Mouse (Mus musculus): ENCODE measurements around the gene 1520401A03Rik. TPM values are rescaled to one million over a fixed set of nuclear protein-coding genes. Genes with fewer than 3 reads are reported as not detected.

Gene 1520401A03Rik
- total and polyA plus RNA-seq, 3 experiments, result 0.08 TPM; not detected in 2

DNA sequence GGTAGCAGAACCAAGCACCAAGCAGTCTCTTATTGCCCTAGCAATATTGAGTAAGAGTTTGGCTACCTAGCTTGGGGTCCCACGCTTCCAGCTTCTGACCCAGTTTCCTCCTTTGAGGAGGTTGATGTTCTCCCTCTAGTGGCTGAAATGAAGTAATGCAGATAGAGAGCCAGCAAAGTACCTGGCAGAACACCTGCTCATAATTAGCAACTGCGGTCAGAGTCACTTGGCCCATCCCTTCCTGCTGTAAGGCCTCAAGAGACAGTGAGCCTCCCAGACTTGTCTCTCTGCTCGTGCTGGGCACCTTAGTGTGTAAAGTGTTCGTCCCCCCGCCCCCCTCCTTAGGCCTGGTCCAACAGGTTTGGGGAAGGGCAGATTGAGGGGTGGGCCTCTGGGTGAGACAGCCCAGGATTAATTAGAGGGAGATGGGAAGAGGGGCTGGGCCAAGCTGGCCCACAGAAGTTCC lies 58.0 kb downstream of the 1520401A03Rik start:
- dilution Hi-C loops (cut with MboI; ENCODE audit: extremely low pct_ligation_motif_present, extremely low pct_unique_long_range_greater_than_20kb, low sequenced_read_pairs), result no loop called here
- Histone ChIP-seq H3K36me3 (replicated peaks in 1 of 2; ENCODE audit: control insufficient read depth in 1 of 2, insufficient read depth in 1 of 2, low read length in 1 of 2) (peaks cover 9 to 44% of the 10 kb centered on the region in 2 experiments), H3K4me2 (ENCODE audit: insufficient read depth, low read depth, poor library complexity, severe bottlenecking) (no peak overlapping the region), H3K9ac (ENCODE audit: insufficient read depth, low read depth) (no peak overlapping the region), H3K4me1 (ENCODE audit: control insufficient read depth in 1 of 2, insufficient read depth in 2 of 2) (peaks cover 7 to 12% of the 10 kb centered on the region in 2 experiments; a peak in 3 of 4 replicates), H3K4me3 (replicated peaks in 1 of 3; ENCODE audit: low read depth in 2 of 3, low read length in 2 of 3, poor library complexity in 1 of 3) (no peak overlapping the region), H3K9me3 (replicated peaks; ENCODE audit: low read length) (no peaks in the 10 kb centered on the region), H3K79me2 (replicated peaks; ENCODE audit: control insufficient read depth, extremely low read depth, insufficient read depth, poor library complexity, severe bottlenecking) (no peaks in the 10 kb centered on the region), H3K27me3 (replicated peaks) (peaks cover 40% of the 10 kb centered on the region), H3K27ac (ENCODE audit: insufficient read depth, low read depth) (no peak overlapping the region)
- TF ChIP-seq MAFK (IDR thresholded peaks at IDR 0.05; ENCODE audit: insufficient replicate concordance, low read length) (no peak), BHLHE40 (IDR thresholded peaks at IDR 0.05; ENCODE audit: low read depth, low read length) (no peak; the same call in 1 of the 2 replicates), MEF2A (IDR thresholded peaks at IDR 0.05; ENCODE audit: borderline replicate concordance, low read depth, low read length) (no peak), MYC (IDR thresholded peaks at IDR 0.05; ENCODE audit: low read depth, low read length) (no peak), USF1 (IDR thresholded peaks at IDR 0.05; ENCODE audit: low read depth, low read length) (no peak), PAX5 (IDR thresholded peaks at IDR 0.05; ENCODE audit: low read length) (no peak), IRF4 (IDR thresholded peaks at IDR 0.05; ENCODE audit: low read depth, low read length) (no peak), RAD21 (IDR thresholded peaks at IDR 0.05; ENCODE audit: low read depth, low read length) (peak; percentile 36), CTCF (conservative IDR thresholded peaks at IDR 0.05 in 1 of 2, IDR thresholded peaks at IDR 0.05 in 1 of 2; ENCODE audit: low read depth in 2 of 2, low read length in 2 of 2) (peak; percentile 76 to 93), SMC3 (IDR thresholded peaks at IDR 0.05; ENCODE audit: low read depth, low read length) (peak; percentile 51), TBP (conservative IDR thresholded peaks at IDR 0.05; ENCODE audit: low read depth, low read length) (no peak), NRF1 (IDR thresholded peaks at IDR 0.05; ENCODE audit: low read depth, low read length) (no peak)
- in situ Hi-C loops (cut with MboI; ENCODE audit: low pct_ligation_motif_present, low pct_unique_long_range_greater_than_20kb, low sequenced_read_pairs), result loop anchor here (5.0 to 10.0 kb wide), 2 partner anchors 38 to 300 kb away; no protein-coding TSS in a partner anchor
- DNase-seq (ENCODE audit: extremely low read depth), result no peak

DNA sequence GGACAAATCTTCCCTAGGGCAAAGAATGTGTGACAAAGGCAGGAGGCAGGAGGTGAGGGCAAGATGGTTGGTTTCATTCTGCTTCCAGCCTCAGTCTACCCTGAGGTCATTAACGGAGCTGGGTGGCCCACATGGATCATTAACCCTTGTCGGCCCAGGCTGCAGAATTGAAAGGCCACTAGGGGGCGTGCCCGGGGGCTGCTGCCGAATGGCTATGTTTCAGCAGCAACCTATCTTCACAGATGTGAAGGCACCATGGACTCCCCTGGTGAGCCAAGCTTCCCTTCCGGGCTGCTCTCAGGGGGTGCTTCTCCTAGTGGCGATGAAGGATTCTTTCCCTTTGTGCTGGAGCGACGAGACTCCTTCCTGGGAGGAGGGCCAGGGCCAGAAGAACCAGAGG lies 61.1 kb downstream of the 1520401A03Rik start:
- H3K9me3 ChIP-seq (replicated peaks; ENCODE audit: low read length), result peaks cover 3% of the 10 kb centered on the region
- H3K9ac ChIP-seq (ENCODE audit: insufficient read depth, low read depth), result no peak overlapping the region
- H3K36me3 ChIP-seq (replicated peaks in 1 of 2; ENCODE audit: control insufficient read depth in 1 of 2, insufficient read depth in 1 of 2, low read length in 1 of 2), result peaks cover 0 to 14% of the 10 kb centered on the region in 2 experiments
- in situ Hi-C loops (cut with MboI; ENCODE audit: low pct_ligation_motif_present, low pct_unique_long_range_greater_than_20kb, low sequenced_read_pairs) (loop anchor here (5.0 to 10.0 kb wide), 2 partner anchors 41 to 303 kb away; no protein-coding TSS in a partner anchor), dilution Hi-C loops (cut with MboI; ENCODE audit: extremely low pct_ligation_motif_present, extremely low pct_unique_long_range_greater_than_20kb, low sequenced_read_pairs) (no loop called here)
- H3K4me3 ChIP-seq (replicated peaks in 1 of 3; ENCODE audit: low read depth in 2 of 3, low read length in 2 of 3, poor library complexity in 1 of 3), result no peak overlapping the region
- H3K27me3 ChIP-seq (replicated peaks), result peaks cover 63% of the 10 kb centered on the region
- peaks cover 7 to 12% of the 10 kb centered on the region in 2 experiments; a peak in 3 of 4 replicates for H3K4me1 ChIP-seq (ENCODE audit: control insufficient read depth in 1 of 2, insufficient read depth in 2 of 2)
- H3K27ac ChIP-seq (ENCODE audit: insufficient read depth, low read depth), result no peak overlapping the region
- no peaks in the 10 kb centered on the region for H3K79me2 ChIP-seq (replicated peaks; ENCODE audit: control insufficient read depth, extremely low read depth, insufficient read depth, poor library complexity, severe bottlenecking)
- no peak for DNase-seq (ENCODE audit: extremely low read depth)
- peak; percentile 39 to 73 for TF ChIP-seq CTCF (conservative IDR thresholded peaks at IDR 0.05 in 1 of 2, IDR thresholded peaks at IDR 0.05 in 1 of 2; ENCODE audit: low read depth in 2 of 2, low read length in 2 of 2)
- peak; percentile 67 for TF ChIP-seq SMC3 (IDR thresholded peaks at IDR 0.05; ENCODE audit: low read depth, low read length)
- TF ChIP-seq RAD21 (IDR thresholded peaks at IDR 0.05; ENCODE audit: low read depth, low read length), result peak; percentile 20
- TF ChIP-seq USF2 (conservative IDR thresholded peaks at IDR 0.05; ENCODE audit: low read depth, low read length), result no peak
- no peak overlapping the region for H3K4me2 ChIP-seq (ENCODE audit: insufficient read depth, low read depth, poor library complexity, severe bottlenecking)

Data from CH12.LX (cell line).